Mouse (Mus musculus) erythroblast, embryonic 14.5 days (primary cell): ENCODE results near the gene Gad2.

Experiments used
- GATA1 ChIP-seq: IDR thresholded peaks from 2 replicates; pipeline ENCODE4 v1.6.1; 2012; ENCODE audit warnings: low read length, inconsistent platforms, mixed read lengths
- TAL1 ChIP-seq: IDR thresholded peaks from 3 replicates; pipeline ENCODE4 v1.6.1; 2012; ENCODE audit warnings: low read length, inconsistent platforms, mixed read lengths

- TF ChIP-seq GATA1 (no peak), TAL1 (no peak)
Measured at GRCm38 (mm10) chr2:22627819-22628432, 5.9 kb downstream of the Gad2 start.
